Mouse (Mus musculus) megakaryocyte, embryonic 14.5 days (primary cell): ENCODE results near the gene Tmem164.

Experiments
- FLI1 ChIP-seq: IDR thresholded peaks from 2 replicates; pipeline ENCODE4 v1.6.1; 2012; ENCODE audit warnings: low read length, inconsistent platforms, mixed read lengths
- GATA1 ChIP-seq: IDR thresholded peaks from 3 replicates; pipeline ENCODE4 v1.6.1; 2012; ENCODE audit warnings: mixed read lengths, low read length, inconsistent platforms, borderline replicate concordance

DNA sequence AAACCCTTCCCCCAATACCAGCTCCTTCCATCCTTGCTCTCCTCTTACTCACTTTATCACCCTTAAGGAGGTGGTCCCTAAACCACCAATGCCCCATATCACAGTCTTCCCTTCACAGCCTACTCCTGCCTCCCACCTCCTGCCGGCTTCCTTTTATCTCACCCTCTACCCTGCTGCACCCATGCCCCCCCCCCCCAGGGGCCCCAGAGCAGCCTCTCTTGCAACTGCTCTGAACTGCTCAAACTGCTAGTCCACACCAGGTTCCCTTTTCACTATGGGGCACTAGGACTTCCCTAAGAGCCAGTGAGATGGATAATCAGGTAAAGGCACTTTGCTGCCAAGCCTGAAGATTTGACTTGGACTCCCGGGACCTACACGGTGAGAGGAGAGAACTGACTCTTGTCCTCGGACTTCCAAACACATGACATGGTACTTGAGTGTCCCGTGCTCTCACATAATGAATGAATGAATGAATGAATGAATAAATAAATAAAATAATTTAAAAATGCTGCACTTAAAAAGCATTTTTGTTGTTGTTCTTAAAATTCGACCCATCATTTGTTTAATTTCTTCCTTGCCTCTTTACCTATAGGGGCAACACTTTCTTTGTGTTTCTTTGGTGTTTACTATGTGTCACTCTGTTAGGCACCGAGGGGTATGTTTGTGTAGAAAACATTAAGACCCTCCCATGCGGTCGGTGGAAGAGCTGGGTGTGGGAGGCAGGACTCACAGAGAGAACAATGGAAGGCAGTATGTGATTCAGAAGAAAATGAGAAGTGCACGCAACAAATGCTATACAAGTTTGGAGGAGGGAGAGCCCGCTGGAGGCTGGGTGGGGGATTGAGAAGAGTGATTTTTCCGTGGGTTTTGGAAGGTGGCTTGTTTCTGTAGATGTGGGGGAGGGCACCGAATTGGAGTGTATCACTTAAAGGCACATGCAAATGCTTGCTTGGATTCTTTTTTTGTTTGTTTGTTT lies 2.4 kb upstream of the Tmem164 start:
- TF ChIP-seq FLI1, result no peak
- no peak for TF ChIP-seq GATA1
